Mouse (Mus musculus) lung, adult 10 weeks (tissue): ENCODE measurements around the gene Ugt1a2. TPM values are rescaled to one million over a fixed set of nuclear protein-coding genes. Genes with fewer than 3 reads are reported as not detected.

ENCODE experiments used
- polyA plus RNA-seq: library from polyadenylated mRNA; stranded (reverse); fragments of 350-450 nt; fragmentation: Illumina TruSeq; extraction: RNeasy Lipid Tissue Mini Kit (QIAGEN cat#74804); gene quantifications from one replicate; pipeline ENCODE4 v1.2.3, GENCODE M21; 2014; ENCODE audit warnings: low read depth, low replicate concordance; ENCODE audit not compliant: insufficient read depth

Ugt1a2 gene
- polyA plus RNA-seq = not detected

DNA sequence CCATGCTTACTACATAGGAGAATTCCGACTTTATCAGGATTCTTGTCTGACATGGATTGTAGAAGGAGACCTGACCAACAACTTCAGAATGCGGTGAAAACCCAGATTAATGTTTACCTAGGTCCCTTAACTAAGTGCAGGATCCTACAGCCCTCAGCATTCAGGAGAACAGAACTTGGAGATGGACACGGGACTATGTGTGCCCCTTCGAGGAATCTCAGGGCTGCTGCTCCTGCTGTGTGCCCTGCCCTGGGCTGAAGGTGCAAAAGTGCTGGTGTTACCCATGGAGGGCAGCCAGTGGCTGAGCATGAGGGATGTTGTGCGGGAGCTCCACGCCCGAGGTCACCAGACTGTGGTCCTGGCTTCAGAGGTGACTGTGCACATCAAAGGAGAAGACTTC lies at the start of gene Ugt1a2:
TSS of gene Ugt1a2 (plus strand) at position 146 of the 400 bp plus-strand sequence.

DNA sequence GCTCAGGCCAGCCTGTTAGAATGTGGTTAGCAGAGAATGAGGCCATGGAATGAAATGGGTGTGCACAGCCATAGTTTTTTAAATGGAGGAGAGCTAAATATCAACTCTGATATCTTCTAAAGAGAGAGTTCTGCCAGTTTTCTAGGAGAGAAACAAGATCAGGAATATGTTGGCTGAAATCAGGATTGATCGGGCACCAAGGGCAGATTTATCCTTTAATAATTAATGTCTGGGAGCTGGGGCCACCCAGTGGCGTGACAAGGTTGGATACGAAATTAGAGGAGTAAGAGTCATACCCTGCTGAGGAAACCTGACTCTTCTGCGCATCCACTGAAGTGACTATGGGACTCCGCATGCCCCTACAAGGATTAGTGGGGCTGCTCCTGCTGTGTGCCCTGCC lies 34.7 kb upstream of the Ugt1a2 start, which contains the start of gene Ugt1a5:
TSS of gene Ugt1a5 (plus strand) at position 302 of the 400 bp plus-strand sequence.

DNA sequence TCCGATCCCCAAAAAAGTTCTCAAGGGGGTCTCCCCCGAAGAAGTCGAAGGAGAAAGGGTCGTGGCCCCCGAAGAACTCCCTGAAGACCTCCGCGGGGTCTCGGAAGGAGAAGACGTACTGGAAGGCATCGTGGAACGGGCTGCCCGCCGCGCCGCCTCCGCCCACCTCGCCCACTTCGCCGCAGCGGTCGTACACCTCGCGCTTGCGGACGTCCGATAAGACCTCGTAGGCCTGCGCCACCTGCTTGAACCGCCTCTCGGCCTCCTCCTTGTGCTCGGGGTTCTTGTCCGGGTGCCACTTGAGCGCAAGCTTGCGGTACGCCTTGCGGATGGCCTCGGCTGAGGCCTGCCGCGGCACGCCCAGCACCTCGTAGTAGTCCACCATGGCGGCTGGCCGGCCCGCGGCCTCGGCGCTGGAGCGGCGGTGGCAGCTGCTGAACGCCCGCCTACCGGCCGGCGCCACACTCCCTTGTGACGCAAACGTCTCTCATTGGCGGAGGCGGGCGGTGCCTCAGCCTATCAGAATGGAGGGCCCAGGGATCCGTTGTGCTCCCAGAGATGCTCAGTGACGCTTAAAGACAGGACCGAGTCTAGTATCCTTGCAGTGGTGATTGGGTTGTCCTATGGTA lies 5.0 kb downstream of the Ugt1a2 start, which contains the start of gene Dnajb3:
TSS of gene Dnajb3 (minus strand) at position 489 of the 629 bp plus-strand sequence.

DNA sequence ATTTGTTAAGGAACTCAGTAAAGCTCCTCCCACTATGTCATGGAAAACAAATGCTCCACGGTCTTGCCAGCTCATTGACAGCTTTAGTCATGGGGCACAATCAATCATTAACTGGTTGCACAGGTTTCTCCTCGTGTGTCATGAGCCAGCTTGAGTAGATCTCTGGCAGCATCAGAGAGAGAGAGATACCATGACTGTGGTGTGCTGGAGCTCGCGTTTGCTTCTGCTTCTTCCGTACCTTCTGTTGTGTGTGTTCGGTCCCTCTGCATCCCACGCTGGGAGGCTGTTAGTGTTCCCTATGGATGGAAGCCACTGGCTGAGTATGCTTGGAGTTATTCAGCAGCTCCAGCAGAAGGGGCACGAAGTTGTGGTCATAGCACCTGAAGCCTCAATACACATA lies 11.4 kb downstream of the Ugt1a2 start, which contains the start of gene Ugt1a1:
TSS of gene Ugt1a1 (plus strand) at position 148 of the 400 bp plus-strand sequence.

GRCm38 (mm10) chr1:88226670-88227379 lies 26.4 kb downstream of the Ugt1a2 start, which contains the start of gene Mroh2a:
Gene Mroh2a, plus strand, starts transcription at chr1:88226986.

Other genes with a start within 250 kb of the Ugt1a2 start
- 5.5 TPM for gene Usp40, start 192.1 kb upstream of the Ugt1a2 start, polyA plus RNA-seq
- gene Ugt1a10, start 145.2 kb upstream of the Ugt1a2 start, polyA plus RNA-seq = not detected
- gene Ugt1a9, start 129.8 kb upstream of the Ugt1a2 start, polyA plus RNA-seq = not detected
- not detected for gene Ugt1a8, start 112.8 kb upstream of the Ugt1a2 start, polyA plus RNA-seq
- 3.0 TPM for gene Ugt1a7c, start 105.5 kb upstream of the Ugt1a2 start, polyA plus RNA-seq
- gene Ugt1a6b, start 97.3 kb upstream of the Ugt1a2 start, polyA plus RNA-seq = 2.4 TPM
- 25.8 TPM for gene Ugt1a6a, start 65.8 kb upstream of the Ugt1a2 start, polyA plus RNA-seq
- not detected for gene Ugt1a5, start 34.6 kb upstream of the Ugt1a2 start, polyA plus RNA-seq
- 1.3 TPM for gene Dnajb3, start 5.2 kb downstream of the Ugt1a2 start, polyA plus RNA-seq
- 0.14 TPM for gene Ugt1a1, start 11.4 kb downstream of the Ugt1a2 start, polyA plus RNA-seq
- 0.27 TPM for gene Mroh2a, start 26.4 kb downstream of the Ugt1a2 start, polyA plus RNA-seq
- 11.8 TPM for gene Hjurp, start 77.0 kb downstream of the Ugt1a2 start, polyA plus RNA-seq
- gene Trpm8, start 77.1 kb downstream of the Ugt1a2 start, polyA plus RNA-seq = not detected
- gene Spp2, start 206.4 kb downstream of the Ugt1a2 start, polyA plus RNA-seq = not detected